Comparison of ENCODE assay signal across 15 mouse cellular contexts in the genomic region with DNA sequence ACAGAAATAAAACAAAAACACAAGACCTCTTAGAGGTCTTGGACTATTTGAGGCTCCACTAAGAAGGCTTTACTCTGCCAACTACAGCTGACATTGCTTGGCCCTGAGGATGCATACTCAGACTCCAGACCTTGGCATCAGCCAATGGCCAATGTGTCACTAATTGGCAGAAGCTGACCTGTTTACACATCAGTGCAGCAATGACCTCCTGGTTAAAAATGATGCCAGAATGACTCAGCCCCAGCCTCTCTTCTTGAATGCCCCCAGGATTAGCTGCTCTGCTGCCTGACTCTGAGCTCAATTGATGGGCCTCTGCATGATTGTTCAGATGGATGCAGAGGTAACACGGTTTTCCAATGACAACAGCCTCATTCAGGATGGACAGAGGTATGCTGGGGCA. TPM values are rescaled to one million over a fixed set of nuclear protein-coding genes. Genes with fewer than 3 reads are reported as not detected.
A peak's percentile ranks its signal among the peaks of the same experiment; 100 is the strongest.
DNase-seq lines count a peak whose midpoint lies in the region; ATAC-seq and TF ChIP-seq lines count a peak whose summit lies in the region.
"Had no signal": no experiment of that assay in that cellular context is flagged by ENCODE, and none has a peak within 500 bp of the region (broad histone marks: within the 10 kb centered on the region; RNA-seq: fewer than 3 reads in every experiment).

No protein-coding gene starts in this region.

- no peak for TF ChIP-seq CTCF in hindbrain, postnatal 0 days (IDR thresholded peaks at IDR 0.05; ENCODE audit: low read depth)
- no peak for TF ChIP-seq CTCF in stomach, postnatal 0 days (IDR thresholded peaks at IDR 0.05; ENCODE audit: low read depth)

- WGBS in hindbrain, postnatal 0 days, result 56% methylated on average over 1 of the region's 1 CpGs
- WGBS in hindbrain, embryonic 12.5 days, result 87% methylated on average over 1 of the region's 1 CpGs
- 61% methylated on average over 1 of the region's 1 CpGs for WGBS in stomach, postnatal 0 days

- no peak for TF ChIP-seq EP300 in stomach, postnatal 0 days (optimal IDR thresholded peaks at IDR 0.05)

- no peak overlapping the region for H3K9ac ChIP-seq in hindbrain, postnatal 0 days (replicated peaks; ENCODE audit: low read length)
- no peak overlapping the region for H3K9ac ChIP-seq in hindbrain, embryonic 12.5 days
- H3K9ac ChIP-seq in stomach, postnatal 0 days (ENCODE audit: low read length), result no peak overlapping the region
- H3K9ac ChIP-seq: limb, embryonic 12.5 days; neural tube, embryonic 13.5 days had no signal

- H3K4me3 ChIP-seq in hindbrain, postnatal 0 days (ENCODE audit: low read length), result no peak overlapping the region
- no peak overlapping the region for H3K4me3 ChIP-seq in hindbrain, embryonic 12.5 days
- H3K4me3 ChIP-seq in stomach, postnatal 0 days (ENCODE audit: low read depth, low read length), result no peak overlapping the region
- H3K4me3 ChIP-seq: limb, embryonic 12.5 days; neural tube, embryonic 13.5 days had no signal

- no peaks in the 10 kb centered on the region for H3K9me3 ChIP-seq in hindbrain, postnatal 0 days (ENCODE audit: low read length)
- H3K9me3 ChIP-seq in hindbrain, embryonic 12.5 days (replicated peaks), result no peaks in the 10 kb centered on the region
- H3K9me3 ChIP-seq in stomach, postnatal 0 days (ENCODE audit: control insufficient read depth, low read length), result no peaks in the 10 kb centered on the region
- H3K9me3 ChIP-seq: limb, embryonic 12.5 days; neural tube, embryonic 13.5 days had no signal

- no peak overlapping the region for H3K27ac ChIP-seq in hindbrain, postnatal 0 days
- no peak overlapping the region for H3K27ac ChIP-seq in hindbrain, embryonic 12.5 days
- H3K27ac ChIP-seq in stomach, postnatal 0 days (replicated peaks), result no peak overlapping the region
- H3K27ac ChIP-seq: limb, embryonic 12.5 days; neural tube, embryonic 13.5 days had no signal

- peak; percentile 17 for DNase-seq in hindbrain, postnatal 0 days (ENCODE audit: low spot score)
- peak; percentile 9 for DNase-seq in urinary bladder, postnatal 14 days (ENCODE audit: low spot score)
- DNase-seq in urinary bladder, adult 2 months (ENCODE audit: low spot score), result no peak
- peak; percentile 88 for DNase-seq in fibroblast of lung, adult 2 months (ENCODE audit: low read depth)
- no peak for DNase-seq in stomach, postnatal 0 days (ENCODE audit: low spot score)
- no peak for DNase-seq in left cerebral cortex, adult 9 months (ENCODE audit: low spot score in 2 of 2)
- DNase-seq: thymus, postnatal 14 days had no signal

- ATAC-seq in hindbrain, postnatal 0 days, result peak; percentile 38; the same call in 1 of the 2 replicates
- no peak for ATAC-seq in hindbrain, embryonic 12.5 days (ENCODE audit: low FRiP score)
- ATAC-seq in stomach, postnatal 0 days (ENCODE audit: low FRiP score, low TSS enrichment), result peak; percentile 26; the same call in 1 of the 2 replicates
- ATAC-seq in inflammation-experienced regulatory T-cells, adult 6 months, result no peak
- ATAC-seq: forebrain, embryonic 16.5 days had no signal

- H3K4me2 ChIP-seq in hindbrain, postnatal 0 days (ENCODE audit: low read depth, low read length), result no peak overlapping the region
- H3K4me2 ChIP-seq in hindbrain, embryonic 12.5 days (replicated peaks), result no peak overlapping the region
- H3K4me2 ChIP-seq in stomach, postnatal 0 days (replicated peaks; ENCODE audit: low read depth), result no peak overlapping the region
- H3K4me2 ChIP-seq: limb, embryonic 12.5 days; neural tube, embryonic 13.5 days had no signal

- H3K4me1 ChIP-seq in hindbrain, postnatal 0 days (ENCODE audit: insufficient read depth, low read length), result no peaks in the 10 kb centered on the region
- no peaks in the 10 kb centered on the region for H3K4me1 ChIP-seq in hindbrain, embryonic 12.5 days
- H3K4me1 ChIP-seq in stomach, postnatal 0 days (replicated peaks; ENCODE audit: control insufficient read depth, insufficient read depth), result no peaks in the 10 kb centered on the region
- H3K4me1 ChIP-seq: limb, embryonic 12.5 days; neural tube, embryonic 13.5 days had no signal

- H3K36me3 ChIP-seq in hindbrain, postnatal 0 days (ENCODE audit: insufficient read depth, low read length), result no peaks in the 10 kb centered on the region
- H3K36me3 ChIP-seq in hindbrain, embryonic 12.5 days, result no peaks in the 10 kb centered on the region
- H3K36me3 ChIP-seq in stomach, postnatal 0 days (ENCODE audit: control insufficient read depth, insufficient read depth, low read length), result no peaks in the 10 kb centered on the region
- H3K36me3 ChIP-seq: limb, embryonic 12.5 days; neural tube, embryonic 13.5 days had no signal

- no peaks in the 10 kb centered on the region for H3K27me3 ChIP-seq in hindbrain, postnatal 0 days (ENCODE audit: insufficient read depth, low read length)
- no peaks in the 10 kb centered on the region for H3K27me3 ChIP-seq in hindbrain, embryonic 12.5 days
- H3K27me3 ChIP-seq in stomach, postnatal 0 days (ENCODE audit: control insufficient read depth, insufficient read depth, low read length), result no peaks in the 10 kb centered on the region
- H3K27me3 ChIP-seq: limb, embryonic 12.5 days; neural tube, embryonic 13.5 days had no signal

RNA-seq across cellular contexts. Expression of a gene that starts 16.5 kb away (rescaled TPM):
- total RNA-seq in hindbrain, postnatal 0 days (2014; rRNA removed), result 13.8 and 21.9 TPM in 2 replicates
- polyA plus RNA-seq in hindbrain, postnatal 0 days (2015; fragmentation: Nextera tagmentation; extraction: Ambion mirVana), result 83.9 and 85.8 TPM in 2 replicates
- 70.3 and 76.8 TPM in 2 replicates for polyA plus RNA-seq in hindbrain, embryonic 12.5 days (2016; fragmentation: Nextera tagmentation; extraction: Ambion mirVana)
- polyA plus RNA-seq in urinary bladder, adult 2 months (2012; rRNA removed), result 22.5 and 24.9 TPM in 2 replicates
- 74.9 and 77.1 TPM in 2 replicates for polyA plus RNA-seq in stomach, postnatal 0 days (2015; fragmentation: Nextera tagmentation; extraction: Ambion mirVana)
- polyA plus RNA-seq in inflammation-experienced regulatory T-cells, adult 6 months (2017; shearing (Covaris generic)), result 100 to 1,000 TPM in 1 of 3 experiments, 10 to 100 TPM in 2; 83.3 to 106 (median 88.3) TPM

RNA-seq across cellular contexts. Expression of a gene that starts 16.7 kb away (rescaled TPM):
- total RNA-seq in hindbrain, postnatal 0 days (2014; rRNA removed), result 56.7 and 88.6 TPM in 2 replicates
- polyA plus RNA-seq in hindbrain, postnatal 0 days (2015; fragmentation: Nextera tagmentation; extraction: Ambion mirVana), result 17.9 and 18.6 TPM in 2 replicates
- polyA plus RNA-seq in hindbrain, embryonic 12.5 days (2016; fragmentation: Nextera tagmentation; extraction: Ambion mirVana), result 23.3 and 24.2 TPM in 2 replicates
- polyA plus RNA-seq in urinary bladder, adult 2 months (2012; rRNA removed), result 34.4 and 36.8 TPM in 2 replicates
- 5.7 and 6.4 TPM in 2 replicates for polyA plus RNA-seq in stomach, postnatal 0 days (2015; fragmentation: Nextera tagmentation; extraction: Ambion mirVana)
- 10 to 100 TPM in 2 of 3 experiments, 1 to 10 TPM in 1; 7.9 to 10.8 (median 10.4) TPM for polyA plus RNA-seq in inflammation-experienced regulatory T-cells, adult 6 months (2017; shearing (Covaris generic))

RNA-seq across cellular contexts. Expression of a gene that starts 23.8 kb away (rescaled TPM):
- total RNA-seq in hindbrain, postnatal 0 days (2014; rRNA removed), result not detected in 2 replicates
- not detected in 2 replicates for polyA plus RNA-seq in hindbrain, postnatal 0 days (2015; fragmentation: Nextera tagmentation; extraction: Ambion mirVana)
- polyA plus RNA-seq in hindbrain, embryonic 12.5 days (2016; fragmentation: Nextera tagmentation; extraction: Ambion mirVana), result not detected in 2 replicates
- polyA plus RNA-seq in urinary bladder, adult 2 months (2012; rRNA removed), result not detected in 2 replicates
- polyA plus RNA-seq in stomach, postnatal 0 days (2015; fragmentation: Nextera tagmentation; extraction: Ambion mirVana), result not detected in 2 replicates
- polyA plus RNA-seq in inflammation-experienced regulatory T-cells, adult 6 months (2017; shearing (Covaris generic)), result not detected
- polyA plus RNA-seq: embryonic facial prominence, embryonic 11.5 days; forebrain, embryonic 16.5 days; intestine, embryonic 14.5 days; limb, embryonic 12.5 days; neural tube, embryonic 13.5 days; small intestine, adult 2 months had no signal

RNA-seq across cellular contexts. Expression of a gene that starts 23.8 kb away (rescaled TPM):
- 33.4 and 34.1 TPM in 2 replicates for total RNA-seq in hindbrain, postnatal 0 days (2014; rRNA removed)
- 50.1 and 52.1 TPM in 2 replicates for polyA plus RNA-seq in hindbrain, postnatal 0 days (2015; fragmentation: Nextera tagmentation; extraction: Ambion mirVana)
- polyA plus RNA-seq in hindbrain, embryonic 12.5 days (2016; fragmentation: Nextera tagmentation; extraction: Ambion mirVana), result 28.4 and 32.7 TPM in 2 replicates
- 41.6 and 56.6 TPM in 2 replicates for polyA plus RNA-seq in urinary bladder, adult 2 months (2012; rRNA removed)
- polyA plus RNA-seq in stomach, postnatal 0 days (2015; fragmentation: Nextera tagmentation; extraction: Ambion mirVana), result 34.1 and 37.5 TPM in 2 replicates
- 100 to 1,000 TPM in 1 of 3 experiments, 10 to 100 TPM in 2; 69.8 to 105 (median 79.3) TPM for polyA plus RNA-seq in inflammation-experienced regulatory T-cells, adult 6 months (2017; shearing (Covaris generic))

RNA-seq across cellular contexts. Expression of a gene that starts 48.4 kb away (rescaled TPM):
- 14.8 and 15.9 TPM in 2 replicates for total RNA-seq in hindbrain, postnatal 0 days (2014; rRNA removed)
- polyA plus RNA-seq in hindbrain, postnatal 0 days (2015; fragmentation: Nextera tagmentation; extraction: Ambion mirVana), result 7.2 and 7.9 TPM in 2 replicates
- 27.3 and 28.1 TPM in 2 replicates for polyA plus RNA-seq in hindbrain, embryonic 12.5 days (2016; fragmentation: Nextera tagmentation; extraction: Ambion mirVana)
- polyA plus RNA-seq in urinary bladder, adult 2 months (2012; rRNA removed), result 2.9 and 4.4 TPM in 2 replicates
- 8.8 and 10.1 TPM in 2 replicates for polyA plus RNA-seq in stomach, postnatal 0 days (2015; fragmentation: Nextera tagmentation; extraction: Ambion mirVana)
- 10 to 100 TPM in 1 of 3 experiments, 1 to 10 TPM in 2; 4.4 to 32.2 (median 6.3) TPM for polyA plus RNA-seq in inflammation-experienced regulatory T-cells, adult 6 months (2017; shearing (Covaris generic))

Comparison
In these comparisons a context has a peak if more than half of its experiments do, and no peak if none do; other contexts are left out.
1. ATAC-seq: peak in hindbrain, postnatal 0 days (single experiment) and stomach, postnatal 0 days (single experiment); none in hindbrain, embryonic 12.5 days (single experiment) and inflammation-experienced regulatory T-cells, adult 6 months (single experiment).
2. DNase-seq: peak in hindbrain, postnatal 0 days (single experiment), urinary bladder, postnatal 14 days (single experiment) and fibroblast of lung, adult 2 months (single experiment); none in urinary bladder, adult 2 months (single experiment), stomach, postnatal 0 days (single experiment) and left cerebral cortex, adult 9 months (0 of 2).